Mouse (Mus musculus) G1E-ER4 (cell line): ENCODE results near the gene Zfp346. TPM values are rescaled to one million over a fixed set of nuclear protein-coding genes. Genes with fewer than 3 reads are reported as not detected.

ENCODE experiments used
- GATA1 ChIP-seq: IDR thresholded peaks from one replicate; pipeline ENCODE4 v1.8.0; 2012; ENCODE audit warnings: low read length, inconsistent platforms
- polyA plus RNA-seq: library from polyadenylated mRNA; stranded (reverse); fragments of >175 nt; gene quantifications from 2 replicates; pipeline ENCODE4 v1.2.3, GENCODE M21; 2012

The Zfp346 gene
- 8.1 and 16.8 TPM in 2 replicates for polyA plus RNA-seq

GRCm38 (mm10) chr13:55105045-55105952 is at the start of gene Zfp346:
TSS of gene Zfp346 (plus strand) at chr13:55105311.
- TF ChIP-seq GATA1: no peak

GRCm38 (mm10) chr13:55058042-55058441 is 47.1 kb upstream of the Zfp346 start:
- no peak for TF ChIP-seq GATA1

DNA sequence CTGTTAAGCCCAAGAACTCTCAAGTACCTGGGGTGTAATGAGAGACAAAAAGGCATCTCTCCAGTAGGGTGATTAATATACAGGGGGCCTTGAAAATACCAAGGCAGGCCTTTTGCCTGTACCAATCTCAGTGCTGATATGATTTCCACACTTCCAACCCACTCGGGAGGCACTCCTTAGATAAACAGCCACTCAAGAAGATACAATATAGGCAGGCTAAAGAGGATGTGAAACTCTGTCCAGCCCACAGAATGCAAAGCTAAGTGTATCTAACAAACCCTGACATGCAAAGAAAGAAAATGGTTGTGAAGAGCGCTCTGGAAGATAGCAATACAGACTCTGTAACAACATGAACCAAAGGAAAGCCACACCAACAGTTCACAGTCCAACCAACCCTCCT is 41.8 kb upstream of the Zfp346 start:
- no peak for TF ChIP-seq GATA1

DNA sequence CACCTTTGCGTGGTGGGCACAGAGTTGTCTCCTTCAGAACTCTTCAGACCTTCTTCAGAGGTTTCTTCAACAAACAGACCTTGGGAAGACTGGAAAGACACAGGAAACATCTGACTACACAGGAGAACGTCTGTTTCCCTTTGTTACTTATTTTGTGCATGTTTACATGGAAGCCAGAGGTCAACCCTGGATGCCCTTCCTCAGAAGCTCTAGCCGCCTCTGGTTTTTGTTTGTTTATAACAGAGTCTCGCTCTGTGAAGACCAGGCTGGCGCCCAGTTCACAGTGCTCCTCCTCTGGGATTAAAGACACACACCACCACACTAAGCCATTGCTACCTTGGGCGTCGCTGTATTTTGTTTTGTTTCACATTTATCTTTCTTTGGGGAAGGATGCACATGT is 35.4 kb upstream of the Zfp346 start:
- no peak for TF ChIP-seq GATA1

- TF ChIP-seq GATA1: no peak
Measured at GRCm38 (mm10) chr13:55071322-55071721, 33.8 kb upstream of the Zfp346 start.

GRCm38 (mm10) chr13:55075597-55075996 is 29.5 kb upstream of the Zfp346 start:
- no peak for TF ChIP-seq GATA1

- TF ChIP-seq GATA1: no peak
Measured at GRCm38 (mm10) chr13:55092588-55092987, 12.5 kb upstream of the Zfp346 start.

- no peak for TF ChIP-seq GATA1
Measured at GRCm38 (mm10) chr13:55099066-55099725, 5.9 kb upstream of the Zfp346 start.

DNA sequence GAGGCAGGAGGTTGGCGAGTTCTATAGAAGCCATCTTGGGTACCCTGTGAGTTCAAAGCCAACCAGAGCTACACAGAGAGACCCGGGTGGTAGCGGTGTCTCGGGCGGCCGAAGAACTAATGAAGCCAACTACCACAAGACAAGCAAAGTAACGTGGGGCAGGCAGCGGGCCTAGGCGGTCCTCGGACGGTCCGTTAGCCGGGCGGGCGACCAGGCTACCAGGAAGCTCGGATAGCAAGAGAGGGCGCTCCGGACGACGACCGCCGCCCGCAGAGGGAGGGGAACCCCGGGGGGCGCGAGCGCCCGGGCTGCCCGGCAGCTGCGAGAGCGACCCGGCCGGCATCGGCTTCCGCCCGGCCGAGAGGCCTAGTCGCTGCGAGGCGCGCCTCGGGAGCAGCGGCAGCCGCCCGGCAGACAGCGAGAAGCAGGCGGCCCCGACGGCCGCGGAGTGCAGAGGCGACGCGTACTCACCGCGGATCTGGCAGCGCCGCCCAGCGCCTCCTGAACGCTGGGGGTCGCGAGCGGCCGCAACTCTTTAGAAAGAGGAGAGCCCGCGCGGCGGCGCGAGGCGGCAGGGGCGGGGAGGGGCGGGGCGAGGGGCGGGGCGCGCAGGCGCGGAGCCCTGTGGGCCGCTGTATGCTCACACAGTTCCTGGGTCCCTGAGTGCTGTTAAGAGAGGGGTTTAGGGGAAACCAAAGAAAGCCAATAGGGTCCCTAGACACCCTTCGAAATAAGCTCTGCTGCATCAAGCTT is 5.2 kb upstream of the Zfp346 start, which contains the start of gene Uimc1:
Gene Uimc1 (minus strand): TSS at position 575 of the 753 bp plus-strand sequence.
- TF ChIP-seq GATA1: no peak

DNA sequence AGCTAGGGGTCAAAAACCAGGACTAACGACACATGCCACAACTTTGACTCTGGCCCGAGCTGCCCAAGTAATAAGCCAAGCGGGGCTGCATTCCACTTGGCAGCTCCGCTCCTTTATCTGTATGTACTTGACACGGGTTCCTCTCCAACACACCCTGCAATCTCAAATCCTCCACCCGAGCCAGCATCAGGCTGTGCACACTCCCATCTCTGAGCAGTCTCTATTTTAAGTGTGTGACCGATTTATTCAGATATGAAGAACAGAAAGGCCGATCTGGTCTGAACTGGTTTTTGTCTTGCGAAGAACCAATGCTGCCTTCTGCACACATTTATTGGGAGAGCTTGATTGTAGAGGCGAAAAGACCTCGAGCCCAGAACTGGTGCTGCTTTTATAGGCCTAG is 3.5 kb upstream of the Zfp346 start:
- TF ChIP-seq GATA1: no peak

DNA sequence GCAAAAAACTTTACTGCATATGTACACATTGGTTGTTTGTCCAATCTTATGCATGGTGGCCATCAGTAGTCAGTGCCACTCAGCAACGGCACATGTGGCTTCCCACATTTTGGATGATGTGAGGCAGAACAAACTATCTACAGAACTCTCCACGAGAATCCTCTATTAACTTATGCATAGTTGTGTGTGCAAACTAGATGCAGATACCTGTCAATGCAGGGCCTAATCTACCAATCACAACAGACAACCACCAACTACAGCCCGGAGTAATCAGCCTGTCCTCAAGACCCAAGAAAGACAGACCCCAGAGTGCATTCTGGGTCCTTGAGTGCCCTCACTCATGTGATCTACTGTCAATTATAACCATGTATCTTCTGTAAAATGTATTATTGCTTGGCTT is 2.7 kb upstream of the Zfp346 start:
- TF ChIP-seq GATA1: no peak

GRCm38 (mm10) chr13:55103351-55103750 is 1.8 kb upstream of the Zfp346 start:
- no peak for TF ChIP-seq GATA1

GRCm38 (mm10) chr13:55105953-55106691 is 1.0 kb downstream of the Zfp346 start:
- no peak for TF ChIP-seq GATA1

GRCm38 (mm10) chr13:55107116-55107515 is 2.0 kb downstream of the Zfp346 start:
- no peak for TF ChIP-seq GATA1

- no peak for TF ChIP-seq GATA1
Measured at GRCm38 (mm10) chr13:55107694-55108093, 2.6 kb downstream of the Zfp346 start.
